Mouse (Mus musculus): ENCODE data around the gene Haus7. TPM values are rescaled to one million over a fixed set of nuclear protein-coding genes. Genes with fewer than 3 reads are reported as not detected.

Gene Haus7
- total RNA-seq (2021), result 10 to 100 TPM; 11.0 to 13.7 TPM
- long read RNA-seq, experiment 1, transcript Haus7-201 (10 exons, 1,380 nt), result minor isoform, 5 of 16 reads
- long read RNA-seq, experiment 1, transcript Haus7-202 (7 exons, 1,032 nt), result major isoform, 10 of 16 reads
- long read RNA-seq, experiment 1, partial matches to known transcripts, result 1 of 16 reads
- long read RNA-seq, experiment 1, other reads (novel, unspliced or antisense), result 0 of 16 reads
- long read RNA-seq, experiment 2, transcript Haus7-202 (7 exons, 1,032 nt), result major isoform, 8 of 12 reads
- long read RNA-seq, experiment 2, partial matches to known transcripts, result 0 of 12 reads
- long read RNA-seq, experiment 2, other reads (novel, unspliced or antisense), result 0 of 12 reads

DNA sequence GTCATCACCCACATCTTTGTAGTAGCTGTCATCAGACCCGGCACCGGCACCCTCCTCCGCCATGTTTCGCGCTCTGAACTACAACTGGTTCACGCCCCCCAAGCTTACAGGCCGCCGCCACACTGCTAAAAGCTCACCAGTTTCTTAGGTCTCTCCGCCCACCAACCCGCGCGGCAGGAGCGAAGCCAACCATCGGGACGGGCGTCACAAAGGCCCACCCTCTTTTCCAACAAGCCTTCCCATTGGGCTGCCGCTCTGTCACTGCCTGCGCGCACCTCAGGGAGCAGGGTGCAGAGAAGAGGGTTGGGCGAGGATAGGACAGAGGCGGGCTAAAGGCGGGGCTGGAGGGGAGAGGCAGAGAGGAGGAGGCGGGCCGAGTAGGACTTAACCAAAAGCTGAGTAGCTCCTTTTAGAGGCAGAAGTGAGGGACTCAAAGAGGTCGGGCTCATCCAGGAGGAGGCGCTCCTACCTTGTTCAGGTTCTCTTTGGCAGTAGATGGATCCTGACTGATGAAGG, at the start of gene Haus7:
TSS of gene Haus7 (minus strand) at position 168 of the 516 bp plus-strand sequence.
- intact Hi-C loops (cut with DNase I), result loop anchor here (10.0 kb wide), 1 partner anchor 196 kb away; no protein-coding TSS in a partner anchor

GRCm38 (mm10) chrX:73506577-73506976, 47.7 kb upstream of the Haus7 start:
- no peak for DNase-seq
- intact Hi-C loops (cut with DNase I), result no loop called here

More for the DNA sequence above, at the start of gene Haus7:
- DNase-seq, result peak; percentile 83 to 88

GRCm38 (mm10) chrX:73505130-73505735, 46.4 kb upstream of the Haus7 start:
- no peak for DNase-seq
- intact Hi-C loops (cut with DNase I), result no loop called here

DNA sequence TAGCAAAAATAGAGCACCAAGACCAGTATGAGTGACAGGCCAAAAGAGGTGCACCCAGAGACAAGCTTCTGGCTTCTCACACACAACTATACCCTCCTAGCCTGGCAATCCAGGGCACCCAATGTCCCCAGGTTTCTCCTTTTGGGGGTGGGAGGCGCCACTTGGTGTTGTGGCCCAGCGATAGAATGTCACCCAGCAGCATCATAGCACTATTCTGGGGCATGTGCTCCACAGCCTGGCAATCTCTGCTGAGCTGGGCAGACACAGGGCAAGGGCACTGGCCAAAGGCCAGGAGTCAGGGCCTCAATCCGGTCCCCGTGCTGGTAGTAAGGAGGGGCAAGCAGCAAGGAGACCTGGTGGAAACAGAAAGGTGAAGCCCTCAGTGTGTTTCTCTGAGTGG, 37.9 kb upstream of the Haus7 start:
- DNase-seq, result peak; percentile 32 to 50
- intact Hi-C loops (cut with DNase I), result no loop called here

GRCm38 (mm10) chrX:73493567-73493966, 34.7 kb upstream of the Haus7 start:
- DNase-seq, result peak in 1 of 2 experiments; percentile 27
- intact Hi-C loops (cut with DNase I), result loop anchor here (2.0 to 5.0 kb wide), 2 partner anchors 41 to 441 kb away; no protein-coding TSS in a partner anchor

- intact Hi-C loops (cut with DNase I), result loop anchor here (5.0 kb wide), 1 partner anchor 439 kb away; no protein-coding TSS in a partner anchor
- DNase-seq, result no peak
These were observed 32.0 kb upstream of the Haus7 start for GRCm38 (mm10) chrX:73490804-73491203.

- intact Hi-C loops (cut with DNase I), result loop anchor here (5.0 kb wide), 1 partner anchor 438 kb away; no protein-coding TSS in a partner anchor
- DNase-seq, result no peak
These were observed 31.3 kb upstream of the Haus7 start for GRCm38 (mm10) chrX:73490186-73490585.

- peak in 1 of 2 experiments; percentile 42 for DNase-seq
- intact Hi-C loops (cut with DNase I), result loop anchor here (2.0 kb wide), 1 partner anchor 30 kb away; no protein-coding TSS in a partner anchor
These were observed 28.1 kb upstream of the Haus7 start for GRCm38 (mm10) chrX:73486920-73487319.

GRCm38 (mm10) chrX:73484870-73485269, 26.0 kb upstream of the Haus7 start:
- no peak for DNase-seq
- intact Hi-C loops (cut with DNase I), result no loop called here

DNA sequence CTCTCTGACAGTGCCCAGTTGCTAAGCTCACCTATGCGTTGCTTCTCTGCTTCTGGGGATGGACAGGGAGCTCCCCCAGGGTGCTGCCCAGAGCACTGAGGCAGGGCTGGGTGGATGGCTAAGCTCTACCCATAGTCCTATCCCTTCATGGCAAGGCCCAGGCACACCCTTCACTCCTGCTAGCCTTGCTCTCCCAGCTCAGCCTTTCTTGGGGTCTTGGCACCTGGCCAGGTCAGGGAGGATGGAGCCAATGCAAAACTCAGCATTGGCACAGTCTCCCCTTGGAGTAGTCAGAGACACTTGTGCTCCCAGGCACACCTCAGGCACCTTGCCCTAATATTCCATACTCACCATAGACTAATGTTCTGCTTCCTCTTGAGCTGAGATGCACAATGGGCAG, 25.2 kb upstream of the Haus7 start:
- intact Hi-C loops (cut with DNase I), result no loop called here
- DNase-seq, result no peak

DNA sequence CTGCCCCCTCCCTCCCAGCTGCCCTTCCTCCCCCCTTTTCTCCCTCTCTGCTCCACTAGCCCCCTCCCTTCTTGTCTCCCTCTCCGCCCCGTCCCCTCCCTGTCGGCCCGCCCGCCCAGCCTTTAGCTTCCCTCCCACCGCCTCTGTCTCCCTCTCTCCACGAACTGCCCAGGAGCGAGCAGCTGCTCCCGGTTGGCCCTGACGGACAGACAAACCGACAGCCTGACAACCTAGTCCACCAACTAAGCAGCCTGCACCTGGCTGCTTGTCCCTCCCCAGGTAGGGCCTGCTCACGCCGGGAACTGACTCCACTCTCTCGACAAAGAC, 24.6 kb upstream of the Haus7 start, which contains the start of gene Bgn:
TSS of gene Bgn (plus strand) at position 119 of the 327 bp plus-strand sequence.
- DNase-seq, result peak in 1 of 2 experiments; percentile 27
- intact Hi-C loops (cut with DNase I), result no loop called here

GRCm38 (mm10) chrX:73482643-73483483, 24.0 kb upstream of the Haus7 start:
- DNase-seq, result no peak

DNA sequence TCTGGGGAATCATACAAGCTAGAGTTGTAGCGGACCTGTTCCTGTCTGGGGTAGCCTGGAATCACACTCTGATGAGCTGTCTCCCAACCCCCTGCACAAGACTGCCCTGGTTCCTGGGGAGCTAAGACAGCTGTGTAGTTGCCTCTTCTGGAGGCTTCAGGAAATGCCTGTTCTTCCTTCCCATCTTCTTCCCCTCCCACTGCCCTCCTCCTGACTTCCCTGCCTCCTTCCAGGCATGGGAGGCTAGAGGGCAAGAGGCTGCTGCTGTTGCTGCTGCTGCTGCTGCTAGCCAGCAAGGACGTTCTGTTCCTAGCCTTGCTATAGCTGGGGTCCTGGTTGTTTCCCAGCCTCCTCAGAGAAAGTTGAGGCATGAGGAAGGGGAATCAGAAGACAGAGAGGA, 21.5 kb upstream of the Haus7 start:
- intact Hi-C loops (cut with DNase I), result no loop called here
- no peak for DNase-seq

More at GRCm38 (mm10) chrX:73482643-73483483, 24.0 kb upstream of the Haus7 start:
- intact Hi-C loops (cut with DNase I), result no loop called here

GRCm38 (mm10) chrX:73479656-73480055, 20.8 kb upstream of the Haus7 start:
- intact Hi-C loops (cut with DNase I), result no loop called here
- no peak for DNase-seq

- no peak for DNase-seq
- intact Hi-C loops (cut with DNase I), result no loop called here
These were observed 18.7 kb upstream of the Haus7 start for GRCm38 (mm10) chrX:73477500-73477899.

DNA sequence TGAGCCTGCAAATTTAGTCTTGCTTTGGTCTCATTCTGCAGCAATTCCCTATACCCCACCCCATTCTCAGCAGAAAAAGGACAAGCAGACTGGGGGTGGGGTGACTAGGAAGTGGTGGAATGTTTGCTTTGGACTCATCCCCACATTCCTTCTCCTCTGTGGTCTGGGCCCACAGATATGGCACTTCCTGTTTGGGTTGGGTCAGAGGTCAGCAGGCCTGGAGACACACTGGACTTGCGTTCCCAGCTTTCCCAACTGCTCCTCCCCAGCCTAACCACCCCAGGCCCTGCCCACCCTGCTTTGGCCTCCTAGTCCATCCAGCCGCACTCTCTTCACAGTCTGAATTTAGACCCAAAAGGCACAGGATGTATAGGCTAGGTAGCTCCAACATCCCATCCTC, 17.8 kb upstream of the Haus7 start:
- no peak for DNase-seq
- intact Hi-C loops (cut with DNase I), result no loop called here

- intact Hi-C loops (cut with DNase I), result no loop called here
- no peak for DNase-seq
These were observed 16.9 kb upstream of the Haus7 start for GRCm38 (mm10) chrX:73475658-73476256.

DNA sequence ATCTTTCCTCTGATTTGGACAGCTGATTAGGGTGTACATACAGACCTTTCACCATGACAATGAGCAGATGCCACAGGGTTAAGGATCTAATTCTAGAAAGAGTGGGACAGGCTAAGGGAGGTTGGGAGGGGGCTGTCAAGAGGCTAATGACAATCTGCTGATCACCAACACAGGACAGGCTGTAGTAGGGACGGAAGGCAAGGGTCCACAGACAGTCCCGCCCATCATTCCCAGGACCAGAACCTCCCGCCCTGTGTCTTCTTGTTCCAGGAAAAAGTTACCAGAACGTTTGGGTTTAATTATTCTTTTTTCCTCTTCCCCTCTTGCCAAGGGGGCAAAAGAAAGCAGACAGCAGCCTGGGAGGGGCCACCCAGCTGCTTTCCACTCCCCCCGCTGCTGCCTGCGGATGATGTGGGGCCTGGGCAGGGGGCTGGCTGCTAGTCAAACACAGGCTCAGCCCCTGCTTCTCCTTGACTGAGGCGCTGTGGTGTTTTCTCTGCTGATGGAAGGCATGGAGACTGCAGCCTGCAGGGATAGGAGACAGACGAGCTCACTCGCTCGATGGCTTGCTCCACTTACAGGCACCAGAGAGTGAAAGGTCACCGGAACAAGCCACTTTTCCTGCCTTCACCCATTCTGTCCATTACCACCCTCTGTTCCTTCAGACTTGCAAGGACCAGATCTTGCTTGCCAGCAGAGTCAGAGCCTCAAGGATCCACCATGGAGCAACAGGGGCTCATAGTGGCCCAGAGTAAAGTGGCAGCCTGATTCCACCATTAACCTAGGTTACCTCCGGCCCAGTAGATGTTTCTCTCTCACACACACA, 15.7 kb upstream of the Haus7 start:
- no peak for DNase-seq
- intact Hi-C loops (cut with DNase I), result no loop called here

GRCm38 (mm10) chrX:73471764-73472163, 12.9 kb upstream of the Haus7 start:
- intact Hi-C loops (cut with DNase I), result no loop called here
- no peak for DNase-seq

Data from gastrocnemius, postnatal 36 days (tissue).